Mouse (Mus musculus): ENCODE measurements around the gene Fam120b. TPM values are rescaled to one million over a fixed set of nuclear protein-coding genes. Genes with fewer than 3 reads are reported as not detected.

Gene Fam120b
- total and polyA plus RNA-seq, 3 experiments, result 17.2 to 19.5 (median 18.1) TPM

GRCm38 (mm10) chr17:15419534-15419933, 23.5 kb downstream of the Fam120b start:
- no peak overlapping the region for H3K9ac ChIP-seq (ENCODE audit: insufficient read depth, low read depth)
- DNase-seq (ENCODE audit: extremely low read depth), result no peak
- H3K4me1 ChIP-seq (ENCODE audit: control insufficient read depth in 1 of 2, insufficient read depth in 2 of 2), result no peaks in the 10 kb centered on the region
- no peak overlapping the region for H3K27ac ChIP-seq (ENCODE audit: insufficient read depth, low read depth)
- dilution Hi-C loops (cut with MboI; ENCODE audit: extremely low pct_ligation_motif_present, extremely low pct_unique_long_range_greater_than_20kb, low sequenced_read_pairs), result no loop called here
- H3K9me3 ChIP-seq (replicated peaks; ENCODE audit: low read length), result peaks cover 4% of the 10 kb centered on the region
- H3K27me3 ChIP-seq (replicated peaks), result no peaks in the 10 kb centered on the region
- H3K36me3 ChIP-seq (replicated peaks in 1 of 2; ENCODE audit: control insufficient read depth in 1 of 2, insufficient read depth in 1 of 2, low read length in 1 of 2), result peaks cover 80 to 97% of the 10 kb centered on the region in 2 experiments
- H3K4me3 ChIP-seq (replicated peaks in 1 of 3; ENCODE audit: low read depth in 2 of 3, low read length in 2 of 3, poor library complexity in 1 of 3), result no peak overlapping the region
- in situ Hi-C loops (cut with MboI; ENCODE audit: low pct_ligation_motif_present, low pct_unique_long_range_greater_than_20kb, low sequenced_read_pairs), result no loop called here
- H3K4me2 ChIP-seq (ENCODE audit: insufficient read depth, low read depth, poor library complexity, severe bottlenecking), result no peak overlapping the region
- no peaks in the 10 kb centered on the region for H3K79me2 ChIP-seq (replicated peaks; ENCODE audit: control insufficient read depth, extremely low read depth, insufficient read depth, poor library complexity, severe bottlenecking)
- TF ChIP-seq RAD21 (IDR thresholded peaks at IDR 0.05; ENCODE audit: low read depth, low read length), result peak; percentile 40
- TF ChIP-seq MXI1 (IDR thresholded peaks at IDR 0.05; ENCODE audit: low read depth, low read length), result no peak
- TF ChIP-seq CTCF (conservative IDR thresholded peaks at IDR 0.05 in 1 of 2, IDR thresholded peaks at IDR 0.05 in 1 of 2; ENCODE audit: low read depth in 2 of 2, low read length in 2 of 2), result peak in 1 of 2 experiments; percentile 43; a peak in 2 of 4 replicates
- no peak for TF ChIP-seq E2F4 (IDR thresholded peaks at IDR 0.05; ENCODE audit: insufficient replicate concordance, low read depth, low read length)
- TF ChIP-seq MAFK (IDR thresholded peaks at IDR 0.05; ENCODE audit: insufficient replicate concordance, low read length), result no peak
- TF ChIP-seq ZC3H11A (IDR thresholded peaks at IDR 0.05; ENCODE audit: low read depth, low read length), result no peak
- no peak for TF ChIP-seq TBP (conservative IDR thresholded peaks at IDR 0.05; ENCODE audit: low read depth, low read length)
- no peak for TF ChIP-seq TCF12 (IDR thresholded peaks at IDR 0.05; ENCODE audit: low read depth, low read length)
- no peak for TF ChIP-seq SMC3 (IDR thresholded peaks at IDR 0.05; ENCODE audit: low read depth, low read length)
- no peak for TF ChIP-seq POLR2AphosphoS2 (IDR thresholded peaks at IDR 0.05; ENCODE audit: low read depth, low read length)
- TF ChIP-seq GABPA (IDR thresholded peaks at IDR 0.05; ENCODE audit: insufficient replicate concordance, low read depth, low read length), result no peak
- TF ChIP-seq IRF4 (IDR thresholded peaks at IDR 0.05; ENCODE audit: low read depth, low read length), result no peak

- Histone ChIP-seq H3K9ac (ENCODE audit: insufficient read depth, low read depth) (no peak overlapping the region), H3K9me3 (replicated peaks; ENCODE audit: low read length) (peaks cover 4% of the 10 kb centered on the region), H3K27ac (ENCODE audit: insufficient read depth, low read depth) (no peak overlapping the region), H3K4me3 (replicated peaks in 1 of 3; ENCODE audit: low read depth in 2 of 3, low read length in 2 of 3, poor library complexity in 1 of 3) (no peak overlapping the region), H3K4me2 (ENCODE audit: insufficient read depth, low read depth, poor library complexity, severe bottlenecking) (no peak overlapping the region), H3K79me2 (replicated peaks; ENCODE audit: control insufficient read depth, extremely low read depth, insufficient read depth, poor library complexity, severe bottlenecking) (no peaks in the 10 kb centered on the region), H3K36me3 (replicated peaks in 1 of 2; ENCODE audit: control insufficient read depth in 1 of 2, insufficient read depth in 1 of 2, low read length in 1 of 2) (peaks cover 78 to 97% of the 10 kb centered on the region in 2 experiments), H3K27me3 (replicated peaks) (no peaks in the 10 kb centered on the region), H3K4me1 (ENCODE audit: control insufficient read depth in 1 of 2, insufficient read depth in 2 of 2) (no peaks in the 10 kb centered on the region)
- no peak for DNase-seq (ENCODE audit: extremely low read depth)
- in situ Hi-C loops (cut with MboI; ENCODE audit: low pct_ligation_motif_present, low pct_unique_long_range_greater_than_20kb, low sequenced_read_pairs), result no loop called here
- TF ChIP-seq USF1 (IDR thresholded peaks at IDR 0.05; ENCODE audit: low read depth, low read length) (no peak), MYC (IDR thresholded peaks at IDR 0.05; ENCODE audit: low read depth, low read length) (no peak), IRF4 (IDR thresholded peaks at IDR 0.05; ENCODE audit: low read depth, low read length) (no peak), CHD2 (IDR thresholded peaks at IDR 0.05; ENCODE audit: low read length) (no peak), ZKSCAN1 (IDR thresholded peaks at IDR 0.05; ENCODE audit: borderline replicate concordance, low read depth, low read length) (no peak), NRF1 (IDR thresholded peaks at IDR 0.05; ENCODE audit: low read depth, low read length) (no peak), RCOR1 (conservative IDR thresholded peaks at IDR 0.05; ENCODE audit: low read depth, low read length) (no peak), ELF1 (IDR thresholded peaks at IDR 0.05; ENCODE audit: low read depth, low read length) (no peak), MAFK (IDR thresholded peaks at IDR 0.05; ENCODE audit: insufficient replicate concordance, low read length) (no peak), ZNF384 (IDR thresholded peaks at IDR 0.05; ENCODE audit: low read depth, low read length) (no peak), JUN (IDR thresholded peaks at IDR 0.05; ENCODE audit: insufficient read depth, low read depth, low read length) (no peak), HCFC1 (IDR thresholded peaks at IDR 0.05; ENCODE audit: low read depth, low read length) (no peak), KAT2A (IDR thresholded peaks at IDR 0.05; ENCODE audit: insufficient replicate concordance, low read length) (no peak), BHLHE40 (IDR thresholded peaks at IDR 0.05; ENCODE audit: low read depth, low read length) (no peak)
- dilution Hi-C loops (cut with MboI; ENCODE audit: extremely low pct_ligation_motif_present, extremely low pct_unique_long_range_greater_than_20kb, low sequenced_read_pairs), result no loop called here
These were observed 24.1 kb downstream of the Fam120b start for GRCm38 (mm10) chr17:15420021-15420603.
